Mouse (Mus musculus) forebrain, embryonic 15.5 days (tissue): ENCODE measurements around the gene Naa80. TPM values are rescaled to one million over a fixed set of nuclear protein-coding genes. Genes with fewer than 3 reads are reported as not detected.

Experiments used
- ATAC-seq: fragments of 200-750 bp; cut with Nextera tagmentation; replicated peaks from 2 replicates; pipeline ENCODE4 v1.8.0; 2017; ENCODE audit warnings: mild to moderate bottlenecking, moderate TSS enrichment, moderate library complexity
- H3K27ac ChIP-seq: fragments of 300-500 bp; sonication (generic); replicated peaks from 2 replicates; pipeline ENCODE4 v1.5.1; 2015; ENCODE audit warnings: mild to moderate bottlenecking, inconsistent platforms
- H3K27me3 ChIP-seq: fragments of 300-500 bp; sonication (generic); 2 replicates; pipeline ENCODE4 v1.6.1; 2015; ENCODE audit warnings: inconsistent platforms
- H3K36me3 ChIP-seq: fragments of 300-500 bp; sonication (generic); 2 replicates; pipeline ENCODE4 v1.6.1; 2015; ENCODE audit warnings: mild to moderate bottlenecking, inconsistent platforms
- H3K4me1 ChIP-seq: fragments of 300-500 bp; sonication (generic); 2 replicates; pipeline ENCODE4 v1.6.1; 2015; ENCODE audit warnings: inconsistent platforms
- H3K4me2 ChIP-seq: fragments of 300-500 bp; sonication (generic); replicated peaks from 2 replicates; pipeline ENCODE4 v1.6.1; 2015; ENCODE audit warnings: mild to moderate bottlenecking, inconsistent platforms
- H3K4me3 ChIP-seq: fragments of 300-500 bp; sonication (generic); 2 replicates; pipeline ENCODE4 v1.5.1; 2015; ENCODE audit warnings: mild to moderate bottlenecking, inconsistent platforms
- H3K9ac ChIP-seq: fragments of 300-500 bp; sonication (generic); replicated peaks from 2 replicates; pipeline ENCODE4 v1.6.1; 2015; ENCODE audit warnings: mild to moderate bottlenecking, inconsistent platforms
- H3K9me3 ChIP-seq: fragments of 300-500 bp; sonication (generic); 2 replicates; pipeline ENCODE4 v1.6.1; 2016; ENCODE audit warnings: inconsistent platforms
- WGBS: fragments of 180-500 bp; shearing (Covaris S2); methylation state at CpG from one replicate; pipeline ENCODE4 v1.1.7; 2015; ENCODE audit warnings: mixed read lengths; 5-methylcytosine and 5-hydroxymethylcytosine counted together
- polyA plus RNA-seq: library from polyadenylated mRNA; unstranded; fragments of >200 nt; fragmentation: Nextera tagmentation; extraction: Ambion mirVana; gene quantifications from 2 replicates; pipeline ENCODE4 v1.2.1, GENCODE M21; 2015

Naa80 gene
- 14.7 and 17.0 TPM in 2 replicates for polyA plus RNA-seq

GRCm38 (mm10) chr9:107578587-107578986, at the start of gene Naa80:
Gene Naa80 (plus strand): TSS chr9:107578887.
- Histone ChIP-seq H3K4me2 (peak within 1 kb of the TSS; percentile 81; the same call in 1 of the 2 replicates), H3K36me3 (peaks cover 12% of the 10 kb centered on the region), H3K27ac (peak within 1 kb of the TSS; percentile 90), H3K9me3 (no peaks in the 10 kb centered on the region), H3K4me1 (peaks cover 39% of the 10 kb centered on the region), H3K4me3 (no peak within 1 kb of the TSS), H3K9ac (no peak within 1 kb of the TSS), H3K27me3 (no peaks in the 10 kb centered on the region)
- 86% methylated on average over 3 of the region's 3 CpGs for WGBS
- ATAC-seq = no peak

GRCm38 (mm10) chr9:107533791-107534407, 44.8 kb upstream of the Naa80 start, which contains the start of gene Tmem115:
Gene Tmem115 (plus strand): TSS chr9:107533945.
- Histone ChIP-seq H3K36me3 (peaks cover 15% of the 10 kb centered on the region), H3K9me3 (no peaks in the 10 kb centered on the region), H3K4me3 (peak within 1 kb of the TSS; percentile 65), H3K4me2 (peak within 1 kb of the TSS; percentile 97), H3K27ac (peak within 1 kb of the TSS; percentile 67), H3K9ac (peak within 1 kb of the TSS; percentile 81), H3K27me3 (no peaks in the 10 kb centered on the region), H3K4me1 (peaks cover 34% of the 10 kb centered on the region)
- under 1% methylated on average over 48 of the region's 48 CpGs for WGBS
- ATAC-seq = peak; percentile 99

GRCm38 (mm10) chr9:107534408-107535202, 44.1 kb upstream of the Naa80 start:
- under 1% methylated on average over 40 of the region's 40 CpGs for WGBS
- peaks cover 22% of the 10 kb centered on the region for H3K36me3 ChIP-seq
- H3K4me3 ChIP-seq = peak overlapping the region; percentile 65
- no peaks in the 10 kb centered on the region for H3K27me3 ChIP-seq
- H3K4me2 ChIP-seq = peak overlapping the region; percentile 97
- peaks cover 34% of the 10 kb centered on the region for H3K4me1 ChIP-seq
- peak overlapping the region; percentile 67 for H3K27ac ChIP-seq
- H3K9ac ChIP-seq = peak overlapping the region; percentile 81
- ATAC-seq = no peak
- no peaks in the 10 kb centered on the region for H3K9me3 ChIP-seq

DNA sequence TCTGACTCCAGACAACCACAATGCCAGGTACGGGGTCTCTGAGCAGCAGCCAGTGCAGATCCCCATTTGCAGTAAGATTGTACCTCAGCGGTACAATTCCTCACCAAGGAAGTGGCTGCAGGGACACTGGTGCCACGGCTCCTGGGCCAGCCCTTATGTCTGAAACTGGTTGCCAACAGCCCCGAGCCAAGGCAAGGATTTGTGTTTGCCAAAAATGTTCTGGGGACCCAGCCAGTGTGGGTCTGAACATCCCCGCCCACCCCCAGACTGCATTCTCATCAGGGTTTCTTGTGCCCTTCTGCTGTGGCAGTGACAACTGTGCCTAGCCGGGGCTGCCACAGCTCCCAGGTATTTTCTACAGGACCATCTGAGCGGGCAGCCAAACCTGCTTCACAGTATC, 40.5 kb upstream of the Naa80 start:
- Histone ChIP-seq H3K4me2 (no peak overlapping the region), H3K9me3 (no peaks in the 10 kb centered on the region), H3K27me3 (no peaks in the 10 kb centered on the region), H3K36me3 (peaks cover 29% of the 10 kb centered on the region), H3K27ac (no peak overlapping the region), H3K9ac (no peak overlapping the region), H3K4me3 (no peak overlapping the region), H3K4me1 (peaks cover 53% of the 10 kb centered on the region)
- ATAC-seq = no peak
- 79% methylated on average over 7 of the region's 7 CpGs for WGBS

DNA sequence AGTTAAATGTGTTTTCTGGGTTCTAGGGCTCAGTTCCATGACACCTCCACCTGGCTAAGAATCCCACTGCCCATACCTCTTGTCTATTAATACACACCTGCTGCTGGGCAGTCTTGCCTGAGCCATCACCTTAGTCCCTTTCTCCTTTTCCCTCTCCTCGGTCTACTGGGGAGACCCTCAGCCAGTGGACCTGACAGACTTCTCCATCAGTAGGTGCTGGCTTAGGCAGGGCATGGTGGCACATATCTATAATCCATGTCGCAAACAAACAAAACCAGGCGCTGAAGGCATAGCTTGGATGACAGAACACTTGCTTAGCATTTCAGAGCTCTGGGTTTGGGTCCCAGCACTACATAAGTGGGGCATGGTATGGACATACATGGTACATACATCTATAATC, 40.0 kb upstream of the Naa80 start:
- Histone ChIP-seq H3K4me3 (no peak overlapping the region), H3K27me3 (no peaks in the 10 kb centered on the region), H3K9ac (no peak overlapping the region), H3K4me2 (no peak overlapping the region), H3K4me1 (peaks cover 53% of the 10 kb centered on the region), H3K27ac (no peak overlapping the region), H3K9me3 (no peaks in the 10 kb centered on the region), H3K36me3 (peaks cover 32% of the 10 kb centered on the region)
- WGBS = 94% methylated on average over 3 of the region's 3 CpGs
- no peak for ATAC-seq

GRCm38 (mm10) chr9:107539940-107540339, 38.7 kb upstream of the Naa80 start:
- Histone ChIP-seq H3K36me3 (peaks cover 44% of the 10 kb centered on the region), H3K4me3 (no peak overlapping the region), H3K27ac (no peak overlapping the region), H3K4me1 (peaks cover 50% of the 10 kb centered on the region), H3K27me3 (no peaks in the 10 kb centered on the region), H3K9me3 (no peaks in the 10 kb centered on the region), H3K9ac (no peak overlapping the region), H3K4me2 (no peak overlapping the region)
- no peak for ATAC-seq
- 93% methylated on average over 8 of the region's 8 CpGs for WGBS

DNA sequence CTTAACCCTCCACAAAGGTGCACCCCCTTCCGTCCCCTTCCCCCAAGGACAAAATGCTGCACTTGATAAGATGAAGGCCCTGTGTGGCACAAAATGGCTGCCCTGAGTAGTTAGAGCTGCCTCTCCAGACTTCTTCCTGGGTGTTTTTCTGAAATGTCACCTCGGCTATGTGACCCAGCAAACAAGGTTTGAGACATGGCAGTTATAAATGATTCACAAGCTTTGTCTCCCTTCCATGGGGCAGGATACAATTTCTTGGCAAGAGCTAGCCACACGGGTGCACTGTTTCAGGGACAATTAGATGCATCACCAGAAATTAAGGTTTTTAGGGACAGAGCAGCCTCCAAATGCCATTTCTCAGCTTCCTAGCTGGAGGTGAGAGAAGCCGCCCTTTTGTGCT, 38.3 kb upstream of the Naa80 start:
- WGBS = 79% methylated on average over 4 of the region's 4 CpGs
- H3K4me2 ChIP-seq = peak overlapping the region; percentile 77; the same call in 1 of the 2 replicates
- H3K27me3 ChIP-seq = no peaks in the 10 kb centered on the region
- H3K9ac ChIP-seq = no peak overlapping the region; the same call in 1 of the 2 replicates
- no peaks in the 10 kb centered on the region for H3K9me3 ChIP-seq
- H3K4me1 ChIP-seq = peaks cover 48% of the 10 kb centered on the region
- ATAC-seq = no peak
- 0 out of 2 replicates have a peak overlapping the region, but pooled peaks have one; percentile 89 for H3K4me3 ChIP-seq
- peaks cover 46% of the 10 kb centered on the region for H3K36me3 ChIP-seq
- H3K27ac ChIP-seq = no peak overlapping the region

DNA sequence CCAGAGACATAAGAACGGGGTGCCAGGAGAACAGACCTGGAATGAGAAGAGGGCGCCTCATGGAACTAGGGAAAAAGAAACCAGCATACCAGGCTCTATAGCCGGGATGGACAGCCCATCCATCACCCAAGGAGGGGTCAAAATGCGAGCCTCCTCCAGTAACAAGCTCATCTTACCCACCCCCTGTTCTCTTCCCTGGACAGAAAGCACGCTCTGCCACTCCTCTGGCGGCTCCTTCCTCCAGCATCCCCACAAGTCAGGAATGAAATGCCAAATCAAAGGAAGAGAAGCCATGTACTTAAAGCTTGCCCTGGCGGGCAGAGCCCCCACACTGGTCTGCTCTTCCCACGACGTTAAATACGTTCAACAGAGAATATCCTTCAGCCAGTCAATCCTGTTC, 37.7 kb upstream of the Naa80 start:
- no peak for ATAC-seq
- H3K4me1 ChIP-seq = peaks cover 46% of the 10 kb centered on the region
- H3K4me2 ChIP-seq = peak overlapping the region; percentile 77
- peak overlapping the region; percentile 89 for H3K4me3 ChIP-seq
- peak overlapping the region; percentile 65 for H3K9ac ChIP-seq
- H3K36me3 ChIP-seq = peaks cover 46% of the 10 kb centered on the region
- WGBS = 35% methylated on average over 10 of the region's 10 CpGs
- no peak overlapping the region; the same call in 1 of the 2 replicates for H3K27ac ChIP-seq
- no peaks in the 10 kb centered on the region for H3K27me3 ChIP-seq
- no peaks in the 10 kb centered on the region for H3K9me3 ChIP-seq

GRCm38 (mm10) chr9:107541474-107542351, 37.0 kb upstream of the Naa80 start, which contains the start of the genes Cyb561d2 and Nprl2:
Gene Cyb561d2 (minus strand): TSS chr9:107542193.
Gene Nprl2 (plus strand): TSS chr9:107542226.
- Histone ChIP-seq H3K4me3 (peak within 1 kb of the TSS; percentile 89), H3K4me2 (peak within 1 kb of the TSS; percentile 77), H3K9ac (peak within 1 kb of the TSS; percentile 65), H3K4me1 (peaks cover 46% of the 10 kb centered on the region), H3K9me3 (no peaks in the 10 kb centered on the region), H3K27me3 (no peaks in the 10 kb centered on the region), H3K36me3 (peaks cover 46% of the 10 kb centered on the region), H3K27ac (peak within 1 kb of the TSS; percentile 66)
- ATAC-seq = peak; percentile 89
- WGBS = under 1% methylated on average over 46 of the region's 46 CpGs

GRCm38 (mm10) chr9:107542352-107542686, 36.4 kb upstream of the Naa80 start:
- Histone ChIP-seq H3K4me1 (peaks cover 46% of the 10 kb centered on the region), H3K36me3 (peaks cover 46% of the 10 kb centered on the region)
- WGBS = under 1% methylated on average over 11 of the region's 11 CpGs

DNA sequence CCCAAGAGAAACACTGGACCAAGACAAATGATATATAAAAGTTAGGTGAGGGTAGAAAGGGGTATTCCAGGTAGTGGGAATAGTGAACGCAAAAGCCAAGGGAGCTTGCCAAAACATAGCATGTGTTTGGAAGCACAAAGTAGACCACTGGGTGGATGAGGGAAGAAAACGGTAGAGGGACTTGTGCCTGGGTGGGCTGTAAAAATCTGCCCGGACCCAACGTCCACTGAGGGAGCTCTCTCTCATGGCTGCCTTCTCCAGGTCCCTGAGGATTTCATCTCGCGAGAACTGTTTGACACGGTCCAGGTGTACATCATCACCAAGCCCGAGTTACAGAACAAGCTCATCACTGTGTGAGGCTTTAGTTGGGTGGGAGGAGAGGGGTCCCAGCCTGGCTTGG, 36.0 kb upstream of the Naa80 start:
- no peak overlapping the region for H3K27ac ChIP-seq
- H3K4me3 ChIP-seq = peak overlapping the region; percentile 89
- peak overlapping the region; percentile 77 for H3K4me2 ChIP-seq
- peaks cover 46% of the 10 kb centered on the region for H3K4me1 ChIP-seq
- H3K9ac ChIP-seq = peak overlapping the region; percentile 65; the same call in 1 of the 2 replicates
- H3K9me3 ChIP-seq = no peaks in the 10 kb centered on the region
- ATAC-seq = no peak
- H3K27me3 ChIP-seq = no peaks in the 10 kb centered on the region
- 46% methylated on average over 8 of the region's 8 CpGs for WGBS
- peaks cover 44% of the 10 kb centered on the region for H3K36me3 ChIP-seq

More at GRCm38 (mm10) chr9:107542352-107542686, 36.4 kb upstream of the Naa80 start:
- no peaks in the 10 kb centered on the region for H3K27me3 ChIP-seq
- no peaks in the 10 kb centered on the region for H3K9me3 ChIP-seq
- peak; percentile 11; the same call in 1 of the 2 replicates for ATAC-seq
- peak overlapping the region; percentile 77 for H3K4me2 ChIP-seq
- H3K4me3 ChIP-seq = peak overlapping the region; percentile 89
- H3K9ac ChIP-seq = peak overlapping the region; percentile 65
- H3K27ac ChIP-seq = peak overlapping the region; percentile 66
